Mouse (Mus musculus): ENCODE measurements at regions not wholly inside any gene's neighbourhood (a gene's known extent, or its start where the extent isn't known, plus 50 kb on each side); places are given as distances from the start of the nearest gene placed in this dataset.
A peak's percentile ranks its signal among the peaks of the same experiment; 100 is the strongest.

- no peak for DNase-seq
Measured at GRCm38 (mm10) chr10:104367219-104367618, 173.4 kb downstream of the Gm4340 start.

- DNase-seq = no peak
Measured at GRCm38 (mm10) chr10:104374567-104374966, 180.7 kb downstream of the Gm4340 start.

DNA sequence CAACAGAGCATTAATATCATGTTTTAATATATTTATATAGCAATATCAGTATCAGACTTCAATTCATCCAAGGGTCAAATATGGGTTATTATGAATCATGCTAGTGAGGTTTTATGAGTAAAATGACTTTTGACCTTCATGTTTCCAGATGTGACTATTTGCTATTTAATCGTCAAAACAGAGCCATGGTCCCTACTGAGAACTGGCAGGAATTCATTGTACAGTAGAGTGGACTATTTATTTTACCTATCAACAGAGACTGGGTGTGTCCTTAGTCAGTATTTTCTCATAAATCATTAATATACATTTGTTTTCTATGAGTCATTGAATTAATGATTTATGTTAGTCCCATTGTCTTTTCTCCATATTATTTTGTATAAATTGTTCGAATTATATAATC is 194.4 kb downstream of the Gm4340 start:
- DNase-seq = no peak

- no peak for DNase-seq
Measured at GRCm38 (mm10) chr10:104395711-104396110, 201.9 kb downstream of the Gm4340 start.

GRCm38 (mm10) chr10:104408751-104409150 is 214.9 kb downstream of the Gm4340 start:
- DNase-seq = no peak

- no peak for DNase-seq
Measured at GRCm38 (mm10) chr10:104422541-104422940, 228.7 kb downstream of the Gm4340 start.

- DNase-seq = no peak
Measured at GRCm38 (mm10) chr10:104423161-104423560, 229.3 kb downstream of the Gm4340 start.

DNA sequence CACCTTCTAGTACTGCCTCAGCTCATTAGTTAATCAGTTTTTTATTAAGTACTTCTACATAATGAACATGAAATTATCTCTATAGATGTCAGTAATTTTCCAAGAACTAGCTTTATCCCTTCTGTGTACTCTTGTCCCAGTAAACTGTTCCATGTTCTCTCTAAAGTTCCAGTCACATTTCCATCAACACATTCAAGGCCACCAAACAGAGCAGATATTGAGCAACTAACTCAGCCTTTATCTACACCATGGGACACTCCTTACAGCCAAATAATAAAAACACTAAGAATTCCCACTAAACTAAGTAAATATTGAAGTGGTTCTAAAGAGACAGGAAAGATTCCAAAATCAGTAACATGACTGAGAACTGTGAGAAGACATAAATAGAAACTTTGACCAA is 229.9 kb downstream of the Gm4340 start:
- DNase-seq = no peak

- DNase-seq = no peak
Measured at GRCm38 (mm10) chr10:104444926-104445325, 251.1 kb downstream of the Gm4340 start.

DNA sequence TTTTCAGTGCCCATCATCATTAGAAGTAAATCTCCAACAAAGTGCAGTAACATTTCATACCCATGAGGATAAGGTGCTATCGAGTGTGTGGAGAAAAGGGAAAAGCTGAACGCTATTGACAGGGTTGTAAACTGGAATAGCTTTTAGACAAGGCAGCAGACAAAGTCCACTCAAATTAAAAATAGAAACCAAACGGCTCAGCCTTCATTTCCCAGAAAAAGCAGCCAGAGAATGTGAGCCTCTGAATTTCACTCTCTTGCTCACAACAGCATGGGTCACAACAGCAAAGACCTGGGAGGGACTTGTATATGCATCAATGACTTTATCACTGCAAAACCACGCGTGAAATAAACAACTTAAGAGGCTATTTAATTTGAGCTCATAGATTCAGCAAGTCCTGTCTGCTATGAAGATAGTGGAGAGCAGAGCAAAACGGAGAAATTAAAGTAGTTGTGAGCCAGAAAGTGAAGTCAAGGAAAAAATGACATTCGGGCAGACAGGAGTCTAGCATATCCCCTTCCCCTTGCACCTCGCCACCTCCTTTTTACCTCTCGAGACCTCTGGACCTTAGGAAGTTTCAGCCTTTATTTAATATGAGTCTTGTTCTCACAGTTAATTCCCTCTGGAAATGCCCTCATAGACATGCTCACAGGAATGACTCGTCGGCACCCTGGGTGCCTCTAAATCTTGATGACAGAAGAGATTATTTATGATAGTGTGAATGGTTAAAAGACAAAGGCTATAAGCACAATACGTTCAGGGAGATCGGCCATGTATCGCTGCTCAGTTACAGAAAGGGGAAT is 261.9 kb downstream of the Gm4340 start:
- DNase-seq = peak in 1 of 2 experiments; percentile 22

- DNase-seq = no peak
Measured at GRCm38 (mm10) chr10:104456352-104456725, 262.5 kb downstream of the Gm4340 start.

DNA sequence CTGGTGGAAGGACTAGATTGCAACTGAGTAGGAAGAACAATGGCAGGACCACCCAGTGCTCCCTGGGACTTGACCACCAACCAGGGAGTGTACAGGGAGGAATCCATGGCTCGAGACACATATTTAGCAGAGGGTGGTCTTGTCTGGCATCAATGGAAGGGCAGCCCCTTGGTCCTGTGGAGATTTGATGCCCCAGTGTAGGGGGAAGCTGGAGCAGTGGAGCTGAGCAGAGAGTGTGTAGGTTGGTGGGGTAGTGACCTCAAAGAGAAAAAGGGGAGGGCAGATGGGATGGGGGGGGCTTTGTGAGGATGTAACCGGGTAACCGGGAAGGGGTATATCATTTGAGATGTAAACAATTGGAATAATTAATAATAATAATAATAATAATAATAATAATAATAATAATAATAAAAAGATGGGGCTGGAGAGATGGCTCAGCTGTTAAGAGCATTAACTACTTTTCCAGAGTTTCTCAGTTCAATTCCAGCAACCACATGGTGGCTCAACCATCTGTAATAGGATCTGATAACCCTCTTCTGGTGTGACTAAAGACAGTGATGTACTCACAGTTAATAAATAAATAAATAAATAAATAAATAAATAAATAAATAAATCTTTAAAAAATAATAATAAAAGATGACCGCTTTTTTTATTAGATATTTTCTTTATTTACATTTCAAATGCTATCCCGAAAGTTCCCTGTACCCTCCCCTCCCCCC is 292.5 kb downstream of the Gm4340 start:
- no peak for DNase-seq

DNA sequence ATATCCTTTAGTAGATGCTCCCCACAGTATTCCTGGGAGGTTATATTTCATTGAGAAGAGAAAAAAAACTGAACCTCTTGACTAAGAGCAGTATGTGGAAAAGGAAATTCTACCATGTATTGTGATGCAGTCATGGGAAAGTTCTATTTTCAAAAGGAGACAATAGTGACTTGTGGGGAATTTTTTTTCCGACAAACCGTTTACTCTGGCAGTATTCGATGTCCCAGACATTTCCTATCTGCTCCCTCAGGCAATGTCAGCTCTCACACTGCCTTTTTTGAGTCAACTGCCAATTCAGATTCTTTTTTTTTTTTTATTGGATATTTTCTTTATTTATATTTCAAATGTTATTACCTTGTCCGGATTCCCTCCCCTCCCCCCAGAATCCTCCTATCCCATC is 295.5 kb downstream of the Gm4340 start:
- DNase-seq = no peak

DNA sequence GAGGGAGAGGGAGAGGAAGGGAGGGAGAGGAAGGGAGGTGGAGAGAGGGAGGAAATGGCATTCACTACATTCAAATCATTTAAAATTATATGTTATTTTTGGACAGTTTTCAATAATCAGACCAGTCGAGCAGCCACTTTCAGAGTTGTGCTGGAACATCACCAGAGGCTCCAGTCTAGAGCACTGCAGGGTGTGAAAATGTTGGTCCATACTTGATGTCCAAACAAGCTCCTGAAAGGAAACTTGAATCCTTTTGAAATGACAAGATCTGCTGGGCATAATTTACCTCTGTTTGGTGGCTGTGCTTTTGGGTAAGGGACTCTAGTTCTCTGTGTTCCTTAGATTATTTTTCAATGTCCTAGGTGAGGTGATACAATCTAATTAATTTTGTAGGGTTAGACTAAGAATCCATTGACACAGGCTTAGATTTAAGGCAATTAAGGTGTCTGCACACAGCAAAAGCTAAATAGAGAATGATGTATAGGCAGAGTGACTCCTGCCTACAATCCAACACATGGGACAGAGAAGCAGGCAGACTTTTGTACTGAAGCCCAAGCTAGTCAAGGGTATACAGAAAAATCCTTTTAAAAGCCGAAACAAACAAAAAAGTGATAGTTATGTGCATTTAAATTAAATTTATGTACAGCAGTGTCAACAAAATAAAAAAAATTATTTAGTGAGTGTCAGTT is 297.2 kb downstream of the Gm4340 start:
- DNase-seq = no peak

Data from cerebellum, postnatal 14 days (tissue).